Mouse (Mus musculus) neutrophil, adult 83 days (primary cell): Measurements from ENCODE around the gene C1d. TPM values are rescaled to one million over a fixed set of nuclear protein-coding genes. Genes with fewer than 3 reads are reported as not detected.

Source experiments
- total RNA-seq, 2 experiments: library from RNA; stranded (reverse); gene quantifications; one replicate each; pipeline ENCODE4 v1.2.4; 2023

The C1d gene
- total RNA-seq = 10 to 100 TPM; 29.3 to 32.1 TPM

DNA sequence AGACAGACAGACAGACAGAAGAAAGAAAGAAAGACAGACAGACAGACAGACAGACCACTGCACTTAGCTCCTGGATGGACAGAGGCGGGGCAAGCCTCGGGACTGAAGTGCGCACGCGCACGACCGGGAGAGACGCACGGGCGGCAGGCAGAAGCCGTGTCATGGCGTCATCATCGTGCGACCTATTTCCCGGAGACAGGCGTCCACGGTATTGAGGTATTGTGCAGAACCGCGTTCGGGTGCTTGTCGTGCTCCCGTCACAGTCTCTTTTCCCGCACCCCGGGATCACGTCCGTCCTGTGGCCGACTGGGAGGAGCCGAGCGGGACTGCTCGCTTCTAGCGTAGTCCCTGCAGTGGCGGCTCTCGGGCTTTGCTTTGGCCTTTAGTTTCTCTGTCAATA, at the start of gene C1d:
Gene C1d, plus strand, starts transcription at position 137 of the 400 bp plus-strand sequence.

DNA sequence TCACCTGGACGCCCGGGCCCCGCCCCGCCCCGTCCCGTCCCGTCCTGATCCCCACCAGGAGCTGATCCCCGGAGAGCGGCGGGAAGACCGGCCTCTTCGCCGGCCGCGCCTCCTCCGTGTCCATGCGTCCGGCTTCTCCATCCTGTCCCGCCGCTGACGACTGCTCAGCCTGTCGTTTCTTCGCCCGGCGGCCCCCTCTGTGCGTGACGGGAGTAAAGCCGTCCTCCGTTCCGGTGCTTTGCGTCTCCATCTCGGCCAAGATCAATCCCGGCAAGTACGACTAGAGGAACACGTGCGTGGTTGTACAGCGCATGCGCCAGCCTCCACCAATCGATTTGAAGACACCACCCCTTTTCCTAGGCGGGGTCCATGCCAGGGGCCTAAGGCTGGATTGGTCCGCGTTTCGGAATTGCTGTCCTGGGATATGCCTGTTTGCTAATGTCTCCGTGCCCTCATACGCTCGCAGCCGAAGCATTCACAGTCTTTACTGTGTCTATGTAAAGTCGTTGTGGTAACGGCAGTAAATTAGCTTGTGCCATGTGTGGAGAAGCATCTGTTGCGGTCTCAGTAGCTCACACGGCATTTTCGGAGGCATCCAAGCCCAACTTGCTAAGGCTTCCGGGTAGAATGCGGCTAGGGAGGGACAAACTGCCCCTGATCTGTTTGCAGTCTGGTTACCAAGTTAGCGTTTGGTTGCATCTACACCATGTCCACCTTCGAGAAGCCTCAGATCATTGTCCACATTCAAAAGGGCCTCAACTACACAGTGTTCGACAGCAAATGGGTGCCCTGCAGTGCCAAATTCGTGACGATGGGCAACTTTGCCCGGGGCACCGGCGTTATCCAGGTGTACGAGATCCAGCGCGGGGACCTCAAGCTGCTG, 45.9 kb upstream of the C1d start, which contains the start of gene Pno1:
Gene Pno1, minus strand, starts transcription at position 311 of the 883 bp plus-strand sequence.

Other genes with a start within 250 kb of the C1d start
- under 1 TPM; 0.33 to 0.49 TPM for gene Cnrip1, start 206.0 kb upstream of the C1d start, total RNA-seq
- 100 to 1,000 TPM; 307 to 325 TPM for gene Plek, start 205.2 kb upstream of the C1d start, total RNA-seq
- 10 to 100 TPM; 65.1 to 68.5 TPM for gene Ppp3r1, start 98.3 kb upstream of the C1d start, total RNA-seq
- gene Wdr92, start 75.5 kb upstream of the C1d start, total RNA-seq = 1 to 10 TPM; 5.5 to 6.3 TPM
- gene Pno1, start 46.0 kb upstream of the C1d start, total RNA-seq = 10 to 100 TPM in 1 of 2 experiments, 1 to 10 TPM in 1; 9.4 to 11.1 TPM